Mouse (Mus musculus): ENCODE data around the gene Zfhx3.

GRCm38 (mm10) chr8:108595721-108596495, 653.5 kb downstream of the Zfhx3 start:
- no peak for TF ChIP-seq CTCF (conservative IDR thresholded peaks at IDR 0.05; ENCODE audit: insufficient read depth, insufficient read length, low read depth, low read length)
- no peak for TF ChIP-seq POLR2A (IDR thresholded peaks at IDR 0.05; ENCODE audit: low read depth, low read length)

Measured in kidney, adult 2 months (tissue).